Mouse (Mus musculus): ENCODE data around the gene Ntng1. TPM values are rescaled to one million over a fixed set of nuclear protein-coding genes. Genes with fewer than 3 reads are reported as not detected.
"Not testable (repeated sequence)": the region's sequence is repeated elsewhere in the genome, so short reads cannot be mapped to it uniquely, and the experiment has no call there.

Gene Ntng1
- total RNA-seq, 2 experiments from 2014 or later: 41.7 to 43.4 TPM

DNA sequence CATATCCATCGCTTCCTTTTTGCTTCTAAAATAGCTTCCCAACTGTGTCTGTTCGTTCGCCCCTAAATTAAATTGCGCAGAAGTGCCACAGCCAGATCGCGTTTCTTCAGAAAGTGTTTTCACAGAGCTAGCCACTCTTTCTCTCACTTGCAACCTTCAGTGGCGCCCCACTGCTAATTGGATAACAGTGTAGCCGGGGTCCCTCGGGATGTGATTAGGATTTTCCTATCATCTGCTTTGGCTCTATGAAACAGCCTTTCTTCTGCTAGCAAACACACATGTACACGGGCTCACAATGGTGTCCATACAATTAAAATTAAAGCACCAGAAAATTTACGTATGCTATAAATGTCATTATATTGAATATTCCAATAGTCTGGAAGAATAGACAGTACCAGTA, 346.5 kb downstream of the Ntng1 start:
- DNase-seq (ENCODE audit: low spot score in 2 of 2): no peak

DNA sequence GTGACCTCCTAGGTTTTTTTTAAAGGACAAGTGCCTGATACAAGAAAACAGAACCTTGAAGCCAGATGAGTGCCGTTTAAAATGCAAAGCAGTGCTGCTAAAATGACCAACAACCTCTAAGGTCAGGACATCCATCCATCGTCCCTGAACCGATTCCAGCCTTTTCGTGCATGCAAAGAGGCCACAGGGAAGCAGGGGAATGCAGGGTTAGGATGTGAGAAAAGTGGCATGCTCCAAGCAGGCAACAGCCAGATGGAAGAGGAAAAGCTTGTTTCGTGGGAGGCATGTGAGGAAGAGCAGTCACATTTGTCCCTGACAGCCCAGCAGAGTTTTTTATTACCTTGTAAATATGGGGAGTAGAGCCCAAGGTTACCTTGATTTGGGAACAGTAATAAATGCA, 360.6 kb downstream of the Ntng1 start:
- DNase-seq (ENCODE audit: low spot score in 2 of 2): peak; percentile 23 to 61

DNA sequence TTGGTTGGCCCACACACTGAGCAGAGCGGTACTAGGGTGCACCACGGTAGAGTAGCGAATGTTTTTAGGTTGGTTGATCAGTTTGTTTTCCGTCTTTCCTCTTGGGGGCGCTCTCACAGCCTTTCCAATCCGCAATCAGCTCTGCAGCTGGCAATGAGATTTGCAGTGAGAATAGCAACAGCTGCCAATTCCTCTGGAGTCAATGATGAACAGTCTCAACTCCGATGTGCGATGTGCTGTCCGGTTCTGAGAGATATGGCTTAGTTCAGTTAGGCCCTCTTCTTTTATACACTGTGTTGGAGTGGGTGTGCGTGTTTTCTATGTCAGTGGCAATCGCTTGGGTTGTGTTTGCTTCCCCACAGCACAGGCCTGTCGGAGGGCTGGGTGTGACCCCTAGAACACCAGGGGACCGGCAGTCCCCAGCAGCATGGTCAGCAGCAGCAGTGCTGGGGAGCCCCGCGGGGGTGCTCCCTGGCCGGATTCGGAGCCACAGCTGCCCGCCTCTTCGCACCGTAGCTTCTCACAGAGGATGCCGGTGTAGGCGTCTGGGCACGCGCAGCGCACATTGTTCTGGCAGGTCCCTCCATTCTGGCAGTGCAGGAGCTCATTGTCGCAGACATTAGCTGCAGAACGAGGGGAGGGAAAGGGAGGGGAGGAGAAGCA, 361.4 kb downstream of the Ntng1 start:
- peak; percentile 82 to 88 for DNase-seq (ENCODE audit: low spot score in 2 of 2)

DNA sequence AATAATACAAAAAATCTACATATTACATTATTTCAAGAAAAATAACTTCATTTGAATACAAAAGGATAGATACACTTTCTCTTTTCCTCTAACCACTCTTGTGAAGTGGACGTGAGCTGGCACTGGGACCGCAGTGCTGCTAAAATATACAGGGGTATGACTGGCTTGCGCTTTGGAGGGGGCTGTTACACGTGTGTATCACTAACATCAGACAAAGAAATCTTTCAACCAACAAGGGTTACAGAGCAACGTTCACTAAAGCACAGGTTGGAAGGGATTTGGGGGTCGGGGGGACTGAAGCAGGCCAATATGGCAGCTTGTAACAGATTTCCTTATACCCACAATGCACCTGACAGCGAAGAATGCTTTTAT, 361.9 kb downstream of the Ntng1 start:
- DNase-seq (ENCODE audit: low spot score in 2 of 2): peak in 1 of 2 experiments; percentile 21

DNA sequence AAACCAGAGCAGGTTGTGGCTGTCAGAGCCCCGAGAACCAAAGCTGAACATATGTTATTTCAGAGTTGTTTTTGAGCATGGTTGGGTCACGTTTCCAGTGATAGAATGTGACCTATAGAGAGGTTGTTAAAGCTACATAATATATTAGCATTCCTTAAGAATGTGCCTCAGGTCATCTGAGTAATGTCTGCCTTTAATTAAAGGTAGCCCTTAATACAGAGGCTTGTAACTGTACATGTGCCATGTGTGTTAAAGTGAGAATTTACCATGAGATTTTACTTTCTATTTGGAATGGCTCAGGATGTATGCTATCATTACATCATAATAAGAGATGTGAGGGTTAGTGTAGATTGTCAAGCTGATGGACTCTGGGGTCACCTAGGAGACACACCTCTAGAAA, 368.6 kb downstream of the Ntng1 start:
- DNase-seq (ENCODE audit: low spot score in 2 of 2): no peak

DNA sequence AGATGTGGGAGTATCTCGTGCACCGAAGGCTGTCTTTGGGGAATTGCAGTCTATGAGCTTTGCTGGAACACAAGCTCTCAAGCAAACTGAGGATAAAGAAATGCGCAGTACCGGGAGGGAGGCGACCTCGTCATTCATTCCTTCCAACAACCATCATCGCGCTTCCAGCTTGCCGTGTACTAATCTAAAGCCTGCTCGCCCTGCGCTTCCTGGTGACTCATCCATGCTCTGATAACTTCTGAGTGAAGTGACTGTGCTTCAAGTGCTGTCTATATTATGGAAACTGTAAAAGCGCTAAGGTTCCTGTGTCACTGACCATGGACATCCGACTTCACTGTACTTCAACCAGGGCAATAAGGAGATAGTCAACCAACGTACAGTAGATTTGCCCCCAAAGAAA, 371.7 kb downstream of the Ntng1 start:
- no peak for DNase-seq (ENCODE audit: low spot score in 2 of 2)

DNA sequence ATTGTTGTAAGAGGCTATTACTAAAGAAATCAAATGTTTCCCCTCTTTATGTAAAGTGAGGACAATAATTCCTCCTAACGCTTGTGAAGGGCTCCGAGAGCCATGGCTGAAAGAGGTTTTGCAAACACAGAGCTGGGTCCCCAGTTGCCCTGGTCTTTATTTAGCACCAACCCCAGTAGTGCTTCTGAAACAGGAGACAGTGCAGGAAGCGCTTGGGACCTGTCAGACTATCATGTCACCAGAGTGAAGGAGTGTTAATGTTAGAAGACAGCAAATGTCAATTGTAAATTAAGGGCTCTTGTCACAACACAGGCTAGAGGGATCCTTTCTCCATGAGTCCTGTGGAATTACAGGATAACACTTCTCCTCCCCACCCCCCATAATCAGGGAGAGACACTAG, 376.9 kb downstream of the Ntng1 start:
- DNase-seq (ENCODE audit: low spot score in 2 of 2): no peak

DNA sequence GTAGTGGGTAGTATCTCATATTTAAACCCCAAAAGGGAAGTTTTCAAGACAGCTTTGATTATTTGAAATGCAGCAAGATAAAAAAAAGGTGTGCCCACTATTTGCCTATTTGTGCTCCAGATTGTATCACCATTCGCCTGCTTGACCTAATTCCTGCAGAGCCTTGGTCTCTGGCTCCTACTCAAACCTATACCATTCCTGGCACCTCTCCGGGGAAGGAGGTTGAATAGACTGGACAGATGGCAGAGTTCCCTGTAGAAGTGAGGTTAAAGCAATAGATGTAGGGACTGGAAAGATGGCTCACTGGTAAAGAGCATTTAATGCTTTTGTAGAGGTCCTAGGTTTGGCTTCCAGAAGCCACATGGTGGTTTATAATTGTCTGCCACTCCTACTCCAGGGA, 378.2 kb downstream of the Ntng1 start:
- DNase-seq (ENCODE audit: low spot score in 2 of 2): no peak

DNA sequence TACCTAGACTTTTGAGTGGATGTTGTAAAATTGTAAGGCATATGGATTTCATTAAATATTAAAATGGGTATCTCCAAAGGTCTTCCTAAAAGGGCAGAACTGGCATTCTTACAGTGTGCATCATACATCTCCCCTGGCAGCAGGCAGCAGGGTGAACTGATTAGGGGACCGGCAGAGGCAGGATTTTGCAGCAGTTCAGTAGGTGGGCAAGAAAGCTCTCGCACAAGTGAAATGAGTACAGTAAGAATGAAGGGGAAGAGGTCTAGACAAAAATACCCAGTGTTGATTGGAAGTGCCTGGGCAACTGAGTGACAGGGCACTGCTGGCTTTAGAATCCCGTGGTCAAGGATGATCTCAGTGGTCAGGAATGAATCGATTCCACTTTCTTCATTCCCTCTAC, 378.7 kb downstream of the Ntng1 start:
- DNase-seq (ENCODE audit: low spot score in 2 of 2): no peak

DNA sequence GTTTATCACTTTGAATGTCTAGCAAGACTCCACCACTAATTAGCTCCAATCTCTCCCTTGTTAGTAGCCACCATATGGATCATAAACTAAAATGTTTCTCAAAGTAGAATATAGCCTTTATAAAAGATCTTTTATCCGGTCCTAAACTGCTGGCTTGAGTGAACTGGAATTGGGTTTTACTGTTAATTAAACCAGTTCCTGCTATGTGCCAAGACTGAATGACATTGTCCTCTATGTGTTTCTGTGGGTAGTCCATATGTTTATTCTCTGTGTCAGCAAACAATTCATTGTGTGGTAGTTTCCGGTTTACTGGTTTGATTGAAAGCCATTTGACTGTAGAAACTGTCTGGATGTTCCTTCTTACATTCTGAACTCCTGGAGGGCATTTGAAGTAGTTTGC, 387.4 kb downstream of the Ntng1 start:
- DNase-seq (ENCODE audit: low spot score in 2 of 2): no peak

DNA sequence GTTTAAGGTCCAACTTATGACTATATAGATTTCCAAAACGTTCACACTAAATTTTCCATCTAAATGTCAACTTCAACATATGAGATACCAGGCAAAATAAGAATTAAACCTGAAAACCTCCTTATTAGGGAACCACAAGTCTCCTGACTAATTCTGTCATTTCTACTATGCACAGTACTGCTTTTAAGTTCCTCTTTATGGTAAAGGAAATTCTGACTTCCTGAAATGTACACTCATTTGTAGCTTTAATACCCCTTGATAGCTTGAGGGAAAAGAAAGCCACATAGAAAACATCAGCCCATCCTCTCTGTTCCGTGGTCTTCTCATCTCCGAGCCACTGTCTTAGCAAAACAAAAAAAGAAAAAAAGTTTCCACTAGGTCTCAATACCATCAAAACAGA, 396.2 kb downstream of the Ntng1 start:
- DNase-seq (ENCODE audit: low spot score in 2 of 2): not testable (repeated sequence)

DNA sequence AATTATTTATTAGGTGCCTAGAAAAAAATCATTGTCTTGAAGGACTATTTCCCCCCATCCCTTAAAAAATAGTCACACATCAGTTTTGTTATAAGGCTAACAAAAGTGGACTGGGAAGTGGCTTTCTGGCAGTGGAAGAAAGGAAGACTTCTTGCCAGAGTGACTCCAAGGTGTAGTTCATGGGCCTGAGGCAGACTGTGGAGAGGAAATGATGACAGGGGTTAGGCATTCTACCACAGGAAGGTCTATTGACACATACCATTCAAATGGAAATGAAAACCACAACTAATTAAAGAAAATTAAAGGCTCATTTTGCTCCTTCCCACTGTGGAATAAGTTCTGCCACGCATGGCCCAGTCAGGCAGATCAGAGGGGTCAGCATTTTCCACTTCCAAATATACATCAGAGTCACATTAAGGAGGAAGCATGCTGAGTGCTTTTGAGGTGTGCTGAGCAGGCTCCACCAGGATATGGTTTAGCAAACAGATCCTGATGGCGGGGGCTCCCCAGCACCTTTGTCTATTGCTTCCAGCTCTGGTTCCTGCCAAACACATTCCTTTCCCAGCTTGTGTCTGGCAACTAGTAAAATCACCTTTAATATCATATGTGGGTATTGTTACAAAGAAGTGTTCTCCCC, 403.2 kb downstream of the Ntng1 start:
- no peak for DNase-seq (ENCODE audit: low spot score in 2 of 2)

DNA sequence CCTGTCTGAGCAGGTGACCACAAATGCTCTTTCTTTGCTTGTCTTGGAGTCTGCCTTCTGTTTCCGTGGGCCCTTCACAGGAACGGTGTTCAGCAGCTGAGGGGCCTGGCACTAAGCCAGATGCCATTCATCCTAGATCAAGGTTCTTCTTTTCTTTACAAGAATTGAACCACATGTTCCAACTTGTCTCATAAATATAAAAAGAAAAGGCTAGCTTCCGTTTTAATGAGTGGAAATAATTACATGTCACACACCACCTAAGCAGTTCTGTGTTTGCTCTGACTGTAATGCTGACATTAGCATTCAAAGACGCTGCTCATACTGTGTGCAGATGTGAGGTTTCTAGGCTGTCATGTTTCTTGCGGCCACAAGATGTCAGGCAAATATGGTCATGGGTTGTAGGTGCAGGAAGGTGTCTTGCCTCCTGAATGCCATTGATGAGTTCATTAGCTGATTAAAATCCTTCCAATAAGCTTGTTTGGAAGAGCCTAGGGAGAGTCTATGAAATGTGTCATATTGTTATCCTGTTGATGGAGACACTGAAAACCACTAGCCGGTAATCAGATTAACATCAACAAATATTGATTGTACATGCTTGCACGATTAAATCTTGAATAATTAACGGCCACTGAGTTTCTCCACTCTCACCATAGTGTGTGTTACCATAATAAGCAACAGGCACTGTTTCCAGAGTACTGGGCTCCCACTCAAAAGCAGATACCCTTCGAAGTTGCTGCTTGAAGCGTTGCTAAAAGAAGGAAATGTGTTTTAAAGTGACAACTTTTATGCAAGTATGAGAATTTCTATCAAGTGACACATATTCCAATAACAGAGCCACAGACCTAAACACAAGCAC, 411.3 kb downstream of the Ntng1 start:
- DNase-seq (ENCODE audit: low spot score in 2 of 2): peak; percentile 13 to 37

DNA sequence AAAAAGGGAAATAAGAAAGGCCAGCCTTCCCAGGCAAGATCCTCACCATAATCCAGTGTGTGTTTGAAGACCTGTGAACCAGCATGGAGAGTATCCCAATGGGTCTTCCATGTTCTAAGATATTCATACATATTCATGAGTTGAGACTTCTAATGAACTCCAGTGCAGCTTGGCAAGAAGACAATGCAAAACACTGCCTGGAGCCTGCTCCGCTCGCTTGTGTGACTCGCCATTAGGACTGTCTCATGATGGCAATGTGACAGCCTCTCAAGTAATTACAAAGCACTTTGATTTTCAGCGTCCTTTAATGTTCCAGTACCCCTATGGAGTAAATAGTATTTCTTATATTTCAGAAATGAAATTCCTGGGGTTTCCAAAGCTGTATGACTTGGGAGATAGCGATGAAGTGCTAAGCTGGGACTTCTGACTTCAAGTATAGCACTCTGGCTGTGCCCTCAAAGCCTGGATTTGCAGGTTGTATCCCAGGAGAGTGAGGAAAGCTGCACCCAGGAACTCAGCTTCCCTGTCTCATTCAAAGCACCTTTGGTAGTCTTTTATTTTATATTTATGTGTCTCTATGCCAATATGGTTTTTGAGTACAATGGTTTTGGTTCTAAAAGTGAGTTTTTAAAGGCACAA, 412.1 kb downstream of the Ntng1 start:
- DNase-seq (ENCODE audit: low spot score in 2 of 2): no peak

Other genes starting within 250 kb of the Ntng1 start
- gene Prmt6, start 107.0 kb upstream of the Ntng1 start, total RNA-seq (2021): 10 to 100 TPM; 14.4 to 15.9 TPM